Mouse (Mus musculus) T-helper 2 cell (primary cell): Measurements from ENCODE around the gene Casp6.

Experiments used
- in situ Hi-C: fragments of 300-600 bp; cut with MboI, MseI; formaldehyde crosslinking; loops from one replicate; pipeline ENCODE4 v1.15.1; 2025; ENCODE audit warnings: high pct_unique_total_duplicates

Casp6 gene

DNA sequence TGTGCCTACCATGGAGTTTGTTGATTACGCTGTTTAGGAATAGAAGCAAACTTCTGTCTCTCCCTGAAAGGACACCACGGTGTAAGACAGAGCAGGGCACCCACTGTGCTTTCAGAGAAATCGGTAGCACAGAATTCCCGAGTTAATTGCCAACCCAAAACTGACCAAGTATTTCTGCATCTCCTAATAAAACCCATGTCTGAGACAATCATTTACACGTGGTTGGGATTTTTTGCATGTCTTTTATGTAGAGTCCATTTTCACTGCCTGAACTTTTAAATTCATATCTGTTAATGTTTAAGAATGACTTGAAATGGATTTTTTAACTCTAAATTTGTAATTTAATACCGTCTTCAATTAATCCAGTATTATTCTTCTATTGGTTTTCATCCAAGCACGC is 22.4 kb downstream of the Casp6 start:
- in situ Hi-C loops: loop anchor here (5.0 kb wide), 1 partner anchor 149 kb away; no protein-coding TSS in a partner anchor

DNA sequence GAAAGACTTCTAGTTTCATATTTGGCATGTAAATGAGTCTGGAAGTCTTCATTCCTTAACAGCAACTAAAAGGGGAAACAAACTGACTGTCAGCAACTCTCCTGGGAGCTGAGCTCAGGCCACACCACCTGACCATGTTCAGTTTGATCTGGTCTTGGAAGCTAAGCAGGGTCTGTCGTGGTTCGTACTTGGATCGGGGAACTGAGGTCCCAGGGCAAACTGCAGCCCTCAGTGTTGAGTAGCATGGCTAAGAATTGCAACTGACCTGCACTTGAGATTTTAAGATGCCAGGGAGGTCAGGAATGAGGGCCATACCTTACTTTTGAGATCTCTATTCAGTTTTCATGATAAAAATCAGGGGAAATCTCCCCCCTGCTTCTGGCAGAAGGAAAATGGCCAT is 24.6 kb downstream of the Casp6 start:
- in situ Hi-C loops: no loop called here

DNA sequence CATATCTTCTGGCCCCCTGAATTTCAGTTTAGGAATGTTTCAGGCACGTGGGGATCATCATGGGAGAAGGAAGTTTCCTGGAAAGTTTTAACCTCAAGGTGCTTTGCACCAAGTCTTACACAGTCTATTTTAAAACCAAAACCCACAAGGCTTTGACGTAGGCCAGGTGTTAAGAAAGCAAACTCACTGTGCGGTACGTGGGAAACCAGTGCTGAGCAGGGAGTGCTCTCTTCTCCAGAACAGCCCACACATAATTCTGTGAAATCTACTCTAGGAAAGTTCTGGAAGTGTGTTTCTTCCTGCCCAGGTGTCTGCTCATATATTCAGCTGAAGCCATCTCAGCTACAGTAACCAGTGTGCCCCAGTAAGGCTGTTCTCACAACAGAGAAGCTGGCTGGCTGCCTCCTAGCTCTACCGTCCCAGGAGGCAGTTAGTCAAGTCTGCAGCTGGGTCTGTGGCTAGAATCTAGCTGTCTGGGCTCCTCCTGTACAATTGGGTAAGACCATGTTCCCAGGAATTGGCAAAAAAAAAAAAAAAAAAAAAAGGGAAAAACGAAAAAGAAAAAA is 29.1 kb downstream of the Casp6 start:
- in situ Hi-C loops: no loop called here

DNA sequence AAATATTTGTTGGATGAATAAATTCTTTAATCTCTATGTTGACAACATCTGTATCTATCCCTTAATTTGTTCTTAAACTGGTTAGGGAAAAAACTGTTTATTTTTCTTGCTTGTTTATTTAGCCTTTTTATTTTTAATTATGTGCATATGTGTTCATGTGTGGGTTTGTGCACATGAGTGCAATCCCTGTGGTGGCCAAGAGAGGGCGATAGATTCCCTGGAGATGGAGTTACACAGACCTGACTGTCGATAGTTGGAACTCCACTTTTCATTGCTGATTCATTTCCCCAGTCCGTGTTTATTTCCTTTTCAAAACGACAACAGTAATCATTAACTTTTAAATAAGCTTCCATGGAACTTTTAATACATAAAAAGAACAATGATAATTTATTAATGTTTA is 31.2 kb downstream of the Casp6 start:
- in situ Hi-C loops: no loop called here

DNA sequence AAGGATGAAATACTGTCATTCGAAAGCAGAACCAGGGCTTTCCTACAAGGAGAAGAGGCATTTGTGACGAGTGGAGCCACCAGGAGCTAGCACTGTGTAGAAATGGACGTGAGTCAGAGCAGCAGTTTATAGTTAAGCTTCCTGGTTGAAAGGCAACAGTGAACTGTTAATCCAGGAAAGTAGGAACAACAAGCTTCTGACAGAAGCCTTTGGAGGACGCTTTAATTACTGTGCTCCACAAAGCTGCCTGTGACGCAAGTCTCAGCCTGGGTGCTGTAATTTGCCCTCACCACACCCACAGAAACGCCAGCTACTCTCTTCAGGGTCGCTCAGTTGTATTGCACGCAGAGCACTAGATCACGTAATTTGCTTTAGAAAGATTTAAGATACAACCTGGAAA is 35.3 kb downstream of the Casp6 start:
- in situ Hi-C loops: no loop called here

DNA sequence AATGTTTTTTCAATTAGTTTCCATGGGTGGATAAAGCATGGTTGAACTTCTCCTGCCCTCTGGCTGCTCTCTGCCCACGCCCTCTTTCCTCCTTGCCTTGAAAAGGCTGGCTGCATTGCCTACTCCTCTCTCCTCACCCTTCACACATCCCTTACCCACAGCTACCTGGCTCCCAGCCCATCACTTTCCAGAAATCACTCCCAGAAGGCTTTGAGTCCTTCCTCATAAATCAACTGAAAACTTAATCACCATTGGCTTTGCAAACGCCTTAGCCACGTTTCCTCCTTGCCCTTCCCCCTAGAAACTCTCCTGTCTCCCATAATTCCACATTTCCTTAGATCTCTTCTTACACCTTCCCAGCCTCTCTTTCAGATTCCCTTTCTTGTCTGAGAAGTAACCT is 36.6 kb downstream of the Casp6 start:
- in situ Hi-C loops: no loop called here

DNA sequence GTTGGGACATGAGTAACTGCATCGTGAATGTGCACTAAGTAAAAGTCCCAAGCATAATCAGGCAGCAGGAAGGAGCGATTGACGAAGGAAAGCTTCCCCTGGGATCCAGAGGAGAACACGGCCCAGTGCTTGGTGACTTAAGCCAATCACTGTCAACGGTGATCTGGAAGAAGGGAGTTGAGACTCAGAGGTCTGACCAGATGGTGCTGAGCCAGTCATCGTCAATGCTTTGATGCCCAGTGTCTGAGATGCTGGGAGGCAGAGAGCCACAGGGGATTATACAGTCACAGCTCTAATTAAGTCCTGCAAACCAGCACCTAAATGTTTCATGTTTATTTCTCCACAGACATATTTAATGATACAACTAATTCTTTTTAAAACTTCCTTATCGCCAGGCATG is 37.8 kb downstream of the Casp6 start:
- in situ Hi-C loops: no loop called here

DNA sequence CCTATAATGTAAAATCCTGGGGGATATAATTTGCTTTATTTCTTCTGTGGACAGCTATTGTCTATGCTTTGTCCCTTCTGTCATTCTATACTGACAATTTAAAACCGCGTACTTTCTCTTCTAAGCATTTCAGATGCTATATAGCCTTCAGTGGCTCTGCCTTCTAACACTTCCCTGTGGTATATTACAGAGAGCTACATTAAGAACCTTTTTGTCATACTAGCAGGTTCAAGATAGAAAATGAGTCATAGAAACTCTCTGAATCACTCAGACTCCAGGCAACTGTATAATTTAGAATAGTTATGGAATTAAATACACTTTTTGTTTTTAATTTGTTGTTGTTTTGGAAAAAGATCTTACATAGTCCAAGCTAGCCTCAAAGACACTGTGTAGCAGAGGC is 39.6 kb downstream of the Casp6 start:
- in situ Hi-C loops: no loop called here

DNA sequence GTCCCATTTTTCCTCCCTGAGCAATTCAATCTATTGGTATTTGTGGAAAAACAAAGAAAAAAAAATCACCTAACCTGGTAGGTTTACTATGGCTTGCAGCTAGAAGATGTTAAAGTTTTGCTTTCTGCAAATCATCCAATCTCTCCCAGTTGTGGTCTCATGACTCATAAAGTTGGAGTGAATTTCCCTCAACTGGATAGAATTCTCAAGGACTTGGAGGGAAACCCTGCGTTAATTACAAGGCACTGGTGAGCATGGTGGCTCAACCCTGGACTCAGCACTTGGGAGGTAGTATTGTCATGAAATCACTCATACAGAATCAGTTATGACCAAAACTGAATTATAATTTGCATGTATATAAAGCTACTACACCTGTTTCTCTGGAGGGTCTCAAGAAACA is 40.1 kb downstream of the Casp6 start:
- in situ Hi-C loops: no loop called here

DNA sequence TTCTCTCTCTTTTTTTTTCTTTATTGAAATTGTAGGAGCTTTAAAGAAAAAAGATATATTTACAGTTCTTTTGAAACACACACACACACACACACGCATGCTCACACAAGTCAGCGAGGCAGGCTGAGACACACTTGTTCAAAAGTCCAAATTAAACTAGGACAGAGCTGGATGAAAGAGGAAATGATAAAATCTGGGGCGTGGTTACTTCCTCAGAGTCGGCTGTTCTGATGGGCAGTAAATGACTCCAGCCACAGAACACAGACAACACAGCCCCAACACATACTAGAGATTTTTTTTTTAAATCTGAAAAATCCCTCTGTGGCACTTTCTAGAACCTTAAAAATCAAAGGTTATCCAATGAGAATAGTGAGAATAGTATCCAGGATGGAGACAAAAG is 42.6 kb downstream of the Casp6 start:
- in situ Hi-C loops: no loop called here

DNA sequence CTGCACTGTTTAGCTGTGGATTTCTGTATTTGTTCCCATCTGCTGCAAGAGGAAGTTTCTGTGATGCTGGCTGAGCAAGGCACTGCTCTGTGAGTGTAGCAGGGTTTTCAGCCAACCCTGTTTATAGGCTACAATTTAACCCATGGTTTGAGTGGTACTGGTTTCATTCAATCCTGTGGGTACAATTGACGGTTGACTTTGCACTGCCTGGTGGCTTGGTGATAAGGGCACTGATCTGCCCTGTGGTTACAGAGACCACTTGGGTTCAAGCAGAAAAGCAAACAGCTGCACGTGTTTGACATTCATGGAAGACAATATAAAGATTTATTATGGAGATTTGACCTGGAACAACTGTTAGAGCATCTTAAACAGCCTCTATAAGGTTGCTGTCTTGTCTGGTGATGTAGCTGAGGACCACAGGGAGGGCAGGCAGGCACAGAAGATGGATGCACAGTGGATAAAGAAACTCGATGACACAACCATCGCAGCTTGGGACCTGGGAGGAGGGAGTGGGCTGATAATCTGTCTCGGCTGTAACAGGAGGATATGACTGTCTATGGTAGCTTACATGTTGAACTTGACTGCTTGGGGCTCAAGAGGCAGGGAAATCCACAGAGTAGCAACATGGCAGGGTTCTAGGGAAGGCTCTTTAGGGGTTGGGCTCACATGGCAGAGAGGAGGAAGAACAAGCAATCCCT is 45.1 kb downstream of the Casp6 start:
- in situ Hi-C loops: no loop called here

DNA sequence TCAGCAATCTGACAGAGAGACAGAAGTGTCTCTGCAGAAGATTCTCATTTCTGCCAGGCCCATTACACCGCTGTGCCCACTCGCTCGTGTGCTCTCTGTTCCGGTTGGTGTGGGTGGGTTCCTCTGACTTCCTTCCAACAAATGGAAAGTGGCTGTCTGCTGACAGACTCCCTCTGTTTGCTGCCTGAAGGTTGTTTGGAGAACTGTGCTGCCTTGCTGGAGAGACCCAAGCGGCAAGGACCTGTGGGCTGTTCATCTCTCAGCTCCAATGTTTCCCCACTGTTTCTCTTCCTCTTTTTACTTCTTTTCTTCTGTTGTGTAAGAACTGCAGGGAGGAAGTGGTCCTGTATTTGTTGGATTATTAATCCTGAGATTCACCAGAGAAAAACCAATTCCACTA is 47.1 kb downstream of the Casp6 start:
- in situ Hi-C loops: no loop called here

DNA sequence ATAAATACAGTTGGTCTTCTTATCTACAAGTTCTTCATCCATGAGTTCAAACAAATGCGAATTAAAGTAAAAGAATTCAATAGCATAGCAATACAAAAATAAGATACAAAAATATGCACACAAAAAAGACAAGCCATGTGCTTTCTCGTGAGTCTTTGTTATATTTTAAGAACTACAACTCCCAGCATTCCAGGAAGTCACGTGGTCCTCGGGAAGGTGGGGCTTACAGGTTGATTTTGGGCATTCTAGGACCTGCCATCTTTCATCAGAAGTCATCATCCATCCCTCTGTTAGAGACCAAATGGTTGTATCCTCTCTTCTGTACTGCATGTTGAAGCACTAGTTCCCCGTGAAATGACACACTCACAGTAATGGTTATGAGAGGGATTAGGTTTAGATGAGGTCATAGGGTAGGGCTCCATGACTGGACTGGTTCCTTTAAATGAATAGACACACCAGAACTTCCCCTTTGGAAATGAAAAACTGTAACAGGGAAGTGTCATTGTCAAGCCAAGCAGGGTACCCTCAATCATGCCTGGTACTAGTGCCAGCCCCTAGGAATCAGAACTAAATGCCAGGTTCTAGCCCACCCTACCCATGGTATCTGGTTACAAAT is 48.0 kb downstream of the Casp6 start:
- in situ Hi-C loops: no loop called here

DNA sequence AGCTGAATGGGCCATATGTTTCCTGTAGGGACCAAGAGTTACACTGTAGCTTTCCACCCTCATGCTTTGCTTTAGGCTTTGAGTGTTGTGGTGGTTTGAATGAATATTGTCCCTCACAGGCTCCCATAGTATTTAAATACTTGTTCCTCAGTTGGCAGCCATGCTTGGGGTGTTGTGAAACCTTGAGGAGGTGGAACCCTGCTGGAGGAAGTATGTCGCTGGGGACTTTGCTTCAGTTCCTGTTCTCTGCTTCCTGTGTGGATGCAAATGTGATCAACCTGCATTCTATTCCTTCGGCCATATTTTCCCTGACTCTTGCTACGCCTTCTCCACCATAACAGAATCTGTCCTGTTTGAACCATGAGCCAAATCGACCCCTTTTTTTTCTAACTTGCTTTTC is 52.1 kb downstream of the Casp6 start:
- in situ Hi-C loops: no loop called here

DNA sequence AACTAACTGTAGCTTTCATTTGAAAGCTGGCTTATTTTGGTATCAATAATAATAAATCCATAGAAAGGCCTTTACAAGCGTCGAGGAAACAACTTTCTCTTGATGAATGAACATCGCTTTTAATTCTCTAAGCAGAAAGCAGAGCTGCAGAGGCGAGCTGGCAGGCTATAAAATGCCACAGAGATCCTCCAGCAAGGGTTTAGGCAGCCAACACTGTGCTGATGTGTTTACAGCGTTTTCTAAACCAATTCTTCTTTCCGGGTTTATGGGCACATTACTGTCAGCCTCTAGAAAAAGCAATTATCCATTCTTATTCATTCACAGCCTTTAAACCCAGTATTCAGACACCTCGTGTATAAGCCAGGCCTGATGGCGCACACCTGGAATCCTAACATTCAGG is 61.3 kb downstream of the Casp6 start:
- in situ Hi-C loops: no loop called here
